Mouse (Mus musculus) hindbrain, embryonic 10.5 days (tissue): ENCODE results near the gene Tbx20. TPM values are rescaled to one million over a fixed set of nuclear protein-coding genes. Genes with fewer than 3 reads are reported as not detected.

Experiments used
- DNase-seq: peaks from one replicate; pipeline ENCODE4 v3.0.0-alpha.2; 2017; ENCODE audit warnings: low spot score
- H3K27ac ChIP-seq: fragments of 300-500 bp; sonication (generic); 2 replicates; pipeline ENCODE4 v1.5.1; 2016; ENCODE audit warnings: mild to moderate bottlenecking, moderate library complexity
- H3K27me3 ChIP-seq: fragments of 300-500 bp; sonication (generic); 2 replicates; pipeline ENCODE4 v1.6.1; 2016; ENCODE audit warnings: mild to moderate bottlenecking; ENCODE audit not compliant: poor library complexity, insufficient read depth, severe bottlenecking
- H3K36me3 ChIP-seq: fragments of 300-500 bp; sonication (generic); 2 replicates; pipeline ENCODE4 v1.6.1; 2016; ENCODE audit warnings: mild to moderate bottlenecking, moderate library complexity
- H3K4me1 ChIP-seq: fragments of 300-500 bp; sonication (generic); replicated peaks from 2 replicates; pipeline ENCODE4 v1.6.1; 2016; ENCODE audit warnings: mild to moderate bottlenecking
- H3K4me3 ChIP-seq: fragments of 300-500 bp; sonication (generic); 2 replicates; pipeline ENCODE4 v1.5.1; 2016; ENCODE audit warnings: mild to moderate bottlenecking, moderate library complexity
- H3K9me3 ChIP-seq: fragments of 300-500 bp; sonication (generic); 2 replicates; pipeline ENCODE4 v1.6.1; 2016; ENCODE audit warnings: mild to moderate bottlenecking, moderate library complexity
- WGBS: fragments of 180-500 bp; shearing (Covaris S2); methylation state at CpG from one replicate; pipeline ENCODE4 v1.1.7; 2016; 5-methylcytosine and 5-hydroxymethylcytosine counted together
- polyA plus RNA-seq: library from polyadenylated mRNA; unstranded; fragments of >200 nt; fragmentation: Nextera tagmentation; extraction: Ambion mirVana; gene quantifications from 2 replicates; pipeline ENCODE4 v1.2.1, GENCODE M21; 2016

Gene Tbx20
- polyA plus RNA-seq: 3.3 and 4.3 TPM in 2 replicates

- WGBS: under 1% methylated on average over 40 of the region's 40 CpGs
- peak within 1 kb of the TSS; percentile 50 for H3K27ac ChIP-seq
- H3K36me3 ChIP-seq: no peaks in the 10 kb centered on the region
Measured at GRCm38 (mm10) chr9:24774160-24774969, at the start of gene Tbx20. Tbx20 (minus strand) TSS chr9:24774303.

GRCm38 (mm10) chr9:24818511-24818910 lies 44.4 kb upstream of the Tbx20 start:
- Histone ChIP-seq H3K36me3 (no peaks in the 10 kb centered on the region), H3K4me1 (no peaks in the 10 kb centered on the region), H3K4me3 (no peak overlapping the region), H3K27me3 (no peaks in the 10 kb centered on the region), H3K27ac (no peak overlapping the region), H3K9me3 (no peaks in the 10 kb centered on the region)
- 66% methylated on average over 3 of the region's 3 CpGs for WGBS
- DNase-seq: no peak

More at GRCm38 (mm10) chr9:24774160-24774969, at the start of gene Tbx20:
- Histone ChIP-seq H3K9me3 (no peaks in the 10 kb centered on the region), H3K4me1 (peaks cover 40% of the 10 kb centered on the region), H3K4me3 (peak within 1 kb of the TSS; percentile 51), H3K27me3 (peaks cover 100% of the 10 kb centered on the region)
- DNase-seq: peak; percentile 85

GRCm38 (mm10) chr9:24812461-24812860 lies 38.4 kb upstream of the Tbx20 start:
- DNase-seq: no peak
- no peak overlapping the region for H3K27ac ChIP-seq
- H3K27me3 ChIP-seq: no peaks in the 10 kb centered on the region
- H3K4me3 ChIP-seq: no peak overlapping the region
- 91% methylated on average over 6 of the region's 6 CpGs for WGBS
- no peaks in the 10 kb centered on the region for H3K36me3 ChIP-seq
- H3K9me3 ChIP-seq: no peaks in the 10 kb centered on the region
- no peaks in the 10 kb centered on the region for H3K4me1 ChIP-seq

GRCm38 (mm10) chr9:24792110-24792509 lies 18.0 kb upstream of the Tbx20 start:
- 88% methylated on average over 2 of the region's 2 CpGs for WGBS
- H3K9me3 ChIP-seq: no peaks in the 10 kb centered on the region
- DNase-seq: no peak
- no peaks in the 10 kb centered on the region for H3K27me3 ChIP-seq
- no peak overlapping the region for H3K27ac ChIP-seq
- no peaks in the 10 kb centered on the region for H3K36me3 ChIP-seq
- no peaks in the 10 kb centered on the region for H3K4me1 ChIP-seq
- H3K4me3 ChIP-seq: no peak overlapping the region

GRCm38 (mm10) chr9:24789396-24789795 lies 15.3 kb upstream of the Tbx20 start:
- no peaks in the 10 kb centered on the region for H3K9me3 ChIP-seq
- DNase-seq: no peak
- H3K27me3 ChIP-seq: no peaks in the 10 kb centered on the region
- H3K4me3 ChIP-seq: no peak overlapping the region
- no peaks in the 10 kb centered on the region for H3K36me3 ChIP-seq
- no peak overlapping the region for H3K27ac ChIP-seq
- WGBS: 62% methylated on average over 3 of the region's 3 CpGs
- no peaks in the 10 kb centered on the region for H3K4me1 ChIP-seq

GRCm38 (mm10) chr9:24782338-24782737 lies 8.2 kb upstream of the Tbx20 start:
- 33% methylated on average over 3 of the region's 3 CpGs for WGBS
- no peaks in the 10 kb centered on the region for H3K9me3 ChIP-seq
- H3K4me3 ChIP-seq: no peak overlapping the region
- DNase-seq: no peak
- peaks cover 63% of the 10 kb centered on the region for H3K27me3 ChIP-seq
- peaks cover 19% of the 10 kb centered on the region for H3K4me1 ChIP-seq
- H3K27ac ChIP-seq: no peak overlapping the region
- no peaks in the 10 kb centered on the region for H3K36me3 ChIP-seq

- Histone ChIP-seq H3K36me3 (no peaks in the 10 kb centered on the region), H3K27me3 (peaks cover 77% of the 10 kb centered on the region), H3K4me3 (peak overlapping the region; percentile 56), H3K27ac (peak overlapping the region; percentile 62), H3K4me1 (peaks cover 31% of the 10 kb centered on the region), H3K9me3 (no peaks in the 10 kb centered on the region)
- DNase-seq: peak; percentile 66
- under 1% methylated on average over 32 of the region's 32 CpGs for WGBS
Measured at GRCm38 (mm10) chr9:24780929-24781441, 6.9 kb upstream of the Tbx20 start.

GRCm38 (mm10) chr9:24780391-24780928 lies 6.4 kb upstream of the Tbx20 start:
- no peaks in the 10 kb centered on the region for H3K9me3 ChIP-seq
- H3K36me3 ChIP-seq: no peaks in the 10 kb centered on the region
- peaks cover 82% of the 10 kb centered on the region for H3K27me3 ChIP-seq
- DNase-seq: no peak
- no peak overlapping the region for H3K27ac ChIP-seq
- H3K4me3 ChIP-seq: peak overlapping the region; percentile 56
- under 1% methylated on average over 19 of the region's 22 CpGs for WGBS
- H3K4me1 ChIP-seq: peaks cover 31% of the 10 kb centered on the region

GRCm38 (mm10) chr9:24779975-24780374 lies 5.9 kb upstream of the Tbx20 start:
- no peaks in the 10 kb centered on the region for H3K9me3 ChIP-seq
- DNase-seq: no peak
- 2% methylated on average over 3 of the region's 3 CpGs for WGBS
- H3K27ac ChIP-seq: no peak overlapping the region
- peaks cover 87% of the 10 kb centered on the region for H3K27me3 ChIP-seq
- peaks cover 31% of the 10 kb centered on the region for H3K4me1 ChIP-seq
- no peaks in the 10 kb centered on the region for H3K36me3 ChIP-seq
- H3K4me3 ChIP-seq: no peak overlapping the region

GRCm38 (mm10) chr9:24778571-24778970 lies 4.5 kb upstream of the Tbx20 start:
- Histone ChIP-seq H3K36me3 (no peaks in the 10 kb centered on the region), H3K4me3 (no peak overlapping the region), H3K27ac (no peak overlapping the region), H3K9me3 (no peaks in the 10 kb centered on the region), H3K4me1 (peaks cover 42% of the 10 kb centered on the region), H3K27me3 (peaks cover 96% of the 10 kb centered on the region)
- DNase-seq: peak; percentile 35
- WGBS: 2% methylated on average over 14 of the region's 14 CpGs

- Histone ChIP-seq H3K27ac (no peak overlapping the region), H3K4me3 (peak overlapping the region; percentile 29), H3K9me3 (no peaks in the 10 kb centered on the region), H3K27me3 (peaks cover 100% of the 10 kb centered on the region), H3K36me3 (no peaks in the 10 kb centered on the region), H3K4me1 (peaks cover 44% of the 10 kb centered on the region)
- peak; percentile 60 for DNase-seq
- under 1% methylated on average over 14 of the region's 14 CpGs for WGBS
Measured at GRCm38 (mm10) chr9:24777961-24778360, 3.9 kb upstream of the Tbx20 start.

- peak; percentile 58 for DNase-seq
- H3K4me3 ChIP-seq: peak overlapping the region; percentile 29
- no peaks in the 10 kb centered on the region for H3K36me3 ChIP-seq
- 1% methylated on average over 37 of the region's 37 CpGs for WGBS
- H3K4me1 ChIP-seq: peaks cover 44% of the 10 kb centered on the region
- peaks cover 100% of the 10 kb centered on the region for H3K27me3 ChIP-seq
- H3K9me3 ChIP-seq: no peaks in the 10 kb centered on the region
- H3K27ac ChIP-seq: no peak overlapping the region
Measured at GRCm38 (mm10) chr9:24777176-24777895, 3.2 kb upstream of the Tbx20 start.
